Mouse (Mus musculus) naive thymus-derived CD4-positive, alpha-beta T cell, adult 2 months (primary cell): ENCODE data around the gene Gtsf1.
A peak's percentile ranks its signal among the peaks of the same experiment; 100 is the strongest.

Experiments
- DNase-seq: peaks from one replicate; pipeline ENCODE4 v3.0.0-alpha.2; 2011; ENCODE audit warnings: low read depth

Gene Gtsf1

GRCm38 (mm10) chr15:103377752-103378664 is 52.3 kb downstream of the Gtsf1 start:
- no peak for DNase-seq

- DNase-seq, result no peak
Observed at GRCm38 (mm10) chr15:103376837-103377269, 53.4 kb downstream of the Gtsf1 start.

GRCm38 (mm10) chr15:103375112-103375800 is 55.0 kb downstream of the Gtsf1 start:
- DNase-seq, result no peak

- no peak for DNase-seq
Observed at GRCm38 (mm10) chr15:103372461-103372860, 57.8 kb downstream of the Gtsf1 start.

GRCm38 (mm10) chr15:103371741-103372140 is 58.5 kb downstream of the Gtsf1 start:
- DNase-seq, result no peak

- no peak for DNase-seq
Observed at GRCm38 (mm10) chr15:103371208-103371607, 59.1 kb downstream of the Gtsf1 start.

- no peak for DNase-seq
Observed at GRCm38 (mm10) chr15:103370462-103370861, 59.8 kb downstream of the Gtsf1 start.

GRCm38 (mm10) chr15:103369123-103369522 is 61.1 kb downstream of the Gtsf1 start:
- no peak for DNase-seq

GRCm38 (mm10) chr15:103368179-103368940 is 61.9 kb downstream of the Gtsf1 start:
- no peak for DNase-seq

- peak; percentile 36 for DNase-seq
Observed at GRCm38 (mm10) chr15:103366376-103367149, 63.7 kb downstream of the Gtsf1 start, which contains the start of gene Itga5. Gene Itga5, minus strand, starts transcription at chr15:103366763.

- peak; percentile 66 for DNase-seq
Observed at GRCm38 (mm10) chr15:103365471-103366375, 64.5 kb downstream of the Gtsf1 start.

- no peak for DNase-seq
Observed at GRCm38 (mm10) chr15:103364761-103365160, 65.5 kb downstream of the Gtsf1 start.

GRCm38 (mm10) chr15:103363809-103364208 is 66.5 kb downstream of the Gtsf1 start:
- DNase-seq, result no peak

GRCm38 (mm10) chr15:103362950-103363349 is 67.3 kb downstream of the Gtsf1 start:
- no peak for DNase-seq

- DNase-seq, result no peak
Observed at GRCm38 (mm10) chr15:103362333-103362732, 67.9 kb downstream of the Gtsf1 start.

- DNase-seq, result no peak
Observed at GRCm38 (mm10) chr15:103361269-103361668, 69.0 kb downstream of the Gtsf1 start.

- DNase-seq, result no peak
Observed at GRCm38 (mm10) chr15:103359869-103360602, 70.2 kb downstream of the Gtsf1 start.

GRCm38 (mm10) chr15:103359122-103359510 is 71.2 kb downstream of the Gtsf1 start:
- no peak for DNase-seq

GRCm38 (mm10) chr15:103358278-103359121 is 71.8 kb downstream of the Gtsf1 start:
- DNase-seq, result no peak
